ENCODE assay signal across 29 mouse cellular contexts in genomic region chr1:162224061-162224460, GRCm38 (mm10).
DNase-seq lines count a peak whose midpoint lies in the region; ATAC-seq and TF ChIP-seq lines count a peak whose summit lies in the region.
"Had no signal": no experiment of that assay in that cellular context is flagged by ENCODE, and none has a peak within 500 bp of the region (broad histone marks: within the 10 kb centered on the region; RNA-seq: fewer than 3 reads in every experiment).

No protein-coding gene starts in this region.

- no peak overlapping the region for H3K9ac ChIP-seq in embryonic facial prominence, embryonic 11.5 days (replicated peaks; ENCODE audit: low read length)
- no peak overlapping the region for H3K9ac ChIP-seq in limb, embryonic 15.5 days
- H3K9ac ChIP-seq: hindbrain, embryonic 15.5 days; liver, embryonic 14.5 days; lung, embryonic 15.5 days; neural tube, embryonic 13.5 days; stomach, embryonic 15.5 days had no signal

- intact Hi-C loops in gastrocnemius, adult 2 months (cut with DNase I) = no loop called here
- intact Hi-C loops in gastrocnemius, postnatal 36 days (cut with DNase I) = no loop called here

- no peaks in the 10 kb centered on the region for H3K9me3 ChIP-seq in embryonic facial prominence, embryonic 11.5 days (replicated peaks; ENCODE audit: control insufficient read depth, low read length)
- no peaks in the 10 kb centered on the region for H3K9me3 ChIP-seq in limb, embryonic 10.5 days (replicated peaks)
- H3K9me3 ChIP-seq in limb, embryonic 15.5 days = no peaks in the 10 kb centered on the region
- H3K9me3 ChIP-seq: G1E; hindbrain, embryonic 10.5 days; hindbrain, embryonic 15.5 days; lung, embryonic 15.5 days; neural tube, embryonic 13.5 days; stomach, embryonic 15.5 days had no signal

- no peak for ATAC-seq in embryonic facial prominence, embryonic 11.5 days (replicated peaks; ENCODE audit: insufficient number of reproducible peaks, low FRiP score, low TSS enrichment, low read depth)
- ATAC-seq in limb, embryonic 15.5 days (ENCODE audit: insufficient number of reproducible peaks, low FRiP score, low TSS enrichment, low read depth) = no peak
- ATAC-seq: forebrain, embryonic 14.5 days; inflammation-experienced regulatory T-cells, adult 6 months; Patski had no signal

- no peak for DNase-seq in gastrocnemius, adult 2 months
- no peak for DNase-seq in gastrocnemius, postnatal 36 days
- DNase-seq in embryonic facial prominence, embryonic 11.5 days (ENCODE audit: low spot score) = peak; percentile 45
- no peak for DNase-seq in limb, embryonic 10.5 days (ENCODE audit: low spot score)
- no peak for DNase-seq in right cerebral cortex, adult 2 months (ENCODE audit: low spot score in 2 of 2)
- no peak for DNase-seq in adrenal gland, adult (ENCODE audit: inconsistent age in 2 of 2, low spot score in 1 of 2)
- no peak for DNase-seq in frontal cortex, postnatal 25 days (ENCODE audit: low spot score in 2 of 2)
- DNase-seq: adrenal gland, postnatal 25 days; cerebellum, adult 11-12 months; cerebellum, postnatal 10 days; heart, postnatal 14 days; kidney, adult 2 months; kidney, postnatal 4 days; layer of hippocampus, postnatal 36 days; liver; lung, postnatal 36 days; right cerebral cortex, postnatal 25 days had no signal

- peak overlapping the region; percentile 0; the same call in 1 of the 2 replicates for H3K27ac ChIP-seq in gastrocnemius, adult 2 months
- H3K27ac ChIP-seq in embryonic facial prominence, embryonic 11.5 days (replicated peaks; ENCODE audit: low read depth, low read length) = peak overlapping the region; percentile 56; the same call in 1 of the 2 replicates
- H3K27ac ChIP-seq in limb, embryonic 10.5 days = peak overlapping the region; percentile 97; the same call in 1 of the 2 replicates
- peak overlapping the region; percentile 77 for H3K27ac ChIP-seq in limb, embryonic 15.5 days
- H3K27ac ChIP-seq: hindbrain, embryonic 10.5 days; hindbrain, embryonic 15.5 days; liver, embryonic 14.5 days; neural tube, embryonic 13.5 days had no signal

- H3K36me3 ChIP-seq in embryonic facial prominence, embryonic 11.5 days (replicated peaks; ENCODE audit: control insufficient read depth, insufficient read depth, low read depth, low read length) = no peaks in the 10 kb centered on the region
- peaks cover 33% of the 10 kb centered on the region for H3K36me3 ChIP-seq in limb, embryonic 10.5 days
- no peaks in the 10 kb centered on the region for H3K36me3 ChIP-seq in limb, embryonic 15.5 days
- H3K36me3 ChIP-seq: G1E; hindbrain, embryonic 10.5 days; hindbrain, embryonic 15.5 days; neural tube, embryonic 13.5 days; stomach, embryonic 15.5 days had no signal

- no peaks in the 10 kb centered on the region for H3K27me3 ChIP-seq in embryonic facial prominence, embryonic 11.5 days (ENCODE audit: control insufficient read depth, insufficient read depth, low read length)
- H3K27me3 ChIP-seq in limb, embryonic 10.5 days (ENCODE audit: low read depth, poor library complexity, severe bottlenecking) = no peaks in the 10 kb centered on the region
- no peaks in the 10 kb centered on the region for H3K27me3 ChIP-seq in limb, embryonic 15.5 days
- H3K27me3 ChIP-seq: hindbrain, embryonic 15.5 days; lung, embryonic 15.5 days; neural tube, embryonic 13.5 days; Patski; stomach, embryonic 15.5 days had no signal

- no peak overlapping the region for H3K4me3 ChIP-seq in gastrocnemius, adult 2 months
- no peak overlapping the region for H3K4me3 ChIP-seq in embryonic facial prominence, embryonic 11.5 days (ENCODE audit: low read depth, low read length)
- no peak overlapping the region for H3K4me3 ChIP-seq in limb, embryonic 10.5 days
- H3K4me3 ChIP-seq in limb, embryonic 15.5 days = no peak overlapping the region
- H3K4me3 ChIP-seq: hindbrain, embryonic 10.5 days; hindbrain, embryonic 15.5 days; lung, embryonic 15.5 days; neural tube, embryonic 13.5 days; stomach, embryonic 15.5 days had no signal

- TF ChIP-seq CTCF in gastrocnemius, adult 2 months (IDR thresholded peaks at IDR 0.05) = no peak

- no peak overlapping the region for H3K4me2 ChIP-seq in embryonic facial prominence, embryonic 11.5 days (ENCODE audit: low read depth, low read length)
- no peak overlapping the region for H3K4me2 ChIP-seq in limb, embryonic 15.5 days
- H3K4me2 ChIP-seq: hindbrain, embryonic 15.5 days; midbrain, embryonic 11.5 days; neural tube, embryonic 13.5 days had no signal

- WGBS in embryonic facial prominence, embryonic 11.5 days = 69% methylated on average over 3 of the region's 3 CpGs
- WGBS in limb, embryonic 10.5 days = 86% methylated on average over 3 of the region's 3 CpGs
- 42% methylated on average over 3 of the region's 3 CpGs for WGBS in limb, embryonic 15.5 days

- H3K4me1 ChIP-seq in embryonic facial prominence, embryonic 11.5 days (ENCODE audit: control insufficient read depth, insufficient read depth, low read length) = no peaks in the 10 kb centered on the region
- peaks cover 19% of the 10 kb centered on the region for H3K4me1 ChIP-seq in limb, embryonic 10.5 days
- H3K4me1 ChIP-seq in limb, embryonic 15.5 days = peaks cover 9% of the 10 kb centered on the region
- H3K4me1 ChIP-seq: hindbrain, embryonic 10.5 days; hindbrain, embryonic 15.5 days; neural tube, embryonic 13.5 days had no signal

Comparison
In these comparisons a context has a peak if more than half of its experiments do, and no peak if none do; other contexts are left out.
1. H3K27ac ChIP-seq: peak in every context shown above with its lines; median percentile 97 in limb, embryonic 10.5 days; 77 in limb, embryonic 15.5 days; 56 in embryonic facial prominence, embryonic 11.5 days; 0 in gastrocnemius, adult 2 months.